Mouse (Mus musculus): ENCODE measurements around the gene Map3k11. TPM values are rescaled to one million over a fixed set of nuclear protein-coding genes. Genes with fewer than 3 reads are reported as not detected.

Map3k11 gene
- polyA plus RNA-seq (2012; rRNA removed; ENCODE audit: low replicate concordance): 64.7 and 65.5 TPM in 2 replicates

GRCm38 (mm10) chr19:5688200-5689087 is at the start of gene Map3k11, which contains the start of gene Pcnx3:
Gene Map3k11, plus strand, starts transcription at chr19:5688742.
Gene Pcnx3, minus strand, starts transcription at chr19:5688908.

GRCm38 (mm10) chr19:5662981-5663913 is 25.3 kb upstream of the Map3k11 start, which contains the start of gene Sipa1:
Gene Sipa1, minus strand, starts transcription at chr19:5663707.

GRCm38 (mm10) chr19:5704163-5704800 is 15.7 kb downstream of the Map3k11 start, which contains the start of gene Kcnk7:
Gene Kcnk7, plus strand, starts transcription at chr19:5704367.

GRCm38 (mm10) chr19:5725767-5726515 is 37.4 kb downstream of the Map3k11 start, which contains the start of gene Ehbp1l1:
Gene Ehbp1l1, minus strand, starts transcription at chr19:5726317.

GRCm38 (mm10) chr19:5729444-5729815 is 40.9 kb downstream of the Map3k11 start, which contains the start of gene Fam89b:
Gene Fam89b, minus strand, starts transcription at chr19:5729653.

GRCm38 (mm10) chr19:5740320-5741317 is 52.1 kb downstream of the Map3k11 start, which contains the start of gene Ltbp3:
Gene Ltbp3, plus strand, starts transcription at chr19:5740904.

Other genes starting within 250 kb of the Map3k11 start
- gene Fosl1, start 241.2 kb upstream of the Map3k11 start, polyA plus RNA-seq (2012; rRNA removed; ENCODE audit: low replicate concordance): 0.20 and 0.91 TPM in 2 replicates
- 7.7 and 13.9 TPM in 2 replicates for gene Ccdc85b, start 230.8 kb upstream of the Map3k11 start, polyA plus RNA-seq (2012; rRNA removed; ENCODE audit: low replicate concordance)
- 121 and 164 TPM in 2 replicates for gene Fibp, start 228.1 kb upstream of the Map3k11 start, polyA plus RNA-seq (2012; rRNA removed; ENCODE audit: low replicate concordance)
- 3.3 and 9.7 TPM in 2 replicates for gene Ctsw, start 220.2 kb upstream of the Map3k11 start, polyA plus RNA-seq (2012; rRNA removed; ENCODE audit: low replicate concordance)
- gene Efemp2, start 214.8 kb upstream of the Map3k11 start, polyA plus RNA-seq (2012; rRNA removed; ENCODE audit: low replicate concordance): 75.7 and 232 TPM in 2 replicates
- 34.1 and 53.2 TPM in 2 replicates for gene Mus81, start 200.3 kb upstream of the Map3k11 start, polyA plus RNA-seq (2012; rRNA removed; ENCODE audit: low replicate concordance)
- gene Cfl1, start 198.3 kb upstream of the Map3k11 start, polyA plus RNA-seq (2012; rRNA removed; ENCODE audit: low replicate concordance): 582 and 661 TPM in 2 replicates
- 1.7 and 2.2 TPM in 2 replicates for gene 1700020D05Rik, start 185.0 kb upstream of the Map3k11 start, polyA plus RNA-seq (2012; rRNA removed; ENCODE audit: low replicate concordance)
- 19.9 and 27.1 TPM in 2 replicates for gene Snx32, start 178.2 kb upstream of the Map3k11 start, polyA plus RNA-seq (2012; rRNA removed; ENCODE audit: low replicate concordance)
- 2.3 TPM in 1 of 2 replicates, not detected in the other for gene Ovol1, start 128.1 kb upstream of the Map3k11 start, polyA plus RNA-seq (2012; rRNA removed; ENCODE audit: low replicate concordance)
- gene Ap5b1, start 120.7 kb upstream of the Map3k11 start, polyA plus RNA-seq (2012; rRNA removed; ENCODE audit: low replicate concordance): 7.8 and 11.4 TPM in 2 replicates
- gene Rnaseh2c, start 86.9 kb upstream of the Map3k11 start, polyA plus RNA-seq (2012; rRNA removed; ENCODE audit: low replicate concordance): 27.4 and 39.1 TPM in 2 replicates
- 41.6 and 73.9 TPM in 2 replicates for gene Kat5, start 78.5 kb upstream of the Map3k11 start, polyA plus RNA-seq (2012; rRNA removed; ENCODE audit: low replicate concordance)
- gene Rela, start 51.3 kb upstream of the Map3k11 start, polyA plus RNA-seq (2012; rRNA removed; ENCODE audit: low replicate concordance): 96.7 and 101 TPM in 2 replicates
- 106 and 108 TPM in 2 replicates for gene Sipa1, start 25.0 kb upstream of the Map3k11 start, polyA plus RNA-seq (2012; rRNA removed; ENCODE audit: low replicate concordance)
- 89.4 and 136 TPM in 2 replicates for gene Pcnx3, start 166 bp downstream of the Map3k11 start, polyA plus RNA-seq (2012; rRNA removed; ENCODE audit: low replicate concordance)
- gene Kcnk7, start 15.6 kb downstream of the Map3k11 start, polyA plus RNA-seq (2012; rRNA removed; ENCODE audit: low replicate concordance): 0.39 TPM in 1 of 2 replicates, not detected in the other
- gene Ehbp1l1, start 37.6 kb downstream of the Map3k11 start, polyA plus RNA-seq (2012; rRNA removed; ENCODE audit: low replicate concordance): 101 and 111 TPM in 2 replicates
- 211 and 249 TPM in 2 replicates for gene Fam89b, start 40.9 kb downstream of the Map3k11 start, polyA plus RNA-seq (2012; rRNA removed; ENCODE audit: low replicate concordance)
- 272 and 332 TPM in 2 replicates for gene Ltbp3, start 52.2 kb downstream of the Map3k11 start, polyA plus RNA-seq (2012; rRNA removed; ENCODE audit: low replicate concordance)
- 144 and 167 TPM in 2 replicates for gene Scyl1, start 82.7 kb downstream of the Map3k11 start, polyA plus RNA-seq (2012; rRNA removed; ENCODE audit: low replicate concordance)
- gene Frmd8, start 186.5 kb downstream of the Map3k11 start, polyA plus RNA-seq (2012; rRNA removed; ENCODE audit: low replicate concordance): 22.5 and 24.5 TPM in 2 replicates
- 24.1 and 26.7 TPM in 2 replicates for gene Slc25a45, start 189.1 kb downstream of the Map3k11 start, polyA plus RNA-seq (2012; rRNA removed; ENCODE audit: low replicate concordance)
- 0.33 and 1.0 TPM in 2 replicates for gene Tigd3, start 205.4 kb downstream of the Map3k11 start, polyA plus RNA-seq (2012; rRNA removed; ENCODE audit: low replicate concordance)
- gene Dpf2, start 224.3 kb downstream of the Map3k11 start, polyA plus RNA-seq (2012; rRNA removed; ENCODE audit: low replicate concordance): 73.6 and 128 TPM in 2 replicates
- gene Cdc42ep2, start 236.1 kb downstream of the Map3k11 start, polyA plus RNA-seq (2012; rRNA removed; ENCODE audit: low replicate concordance): 24.5 and 38.9 TPM in 2 replicates